Mouse (Mus musculus) midbrain, embryonic 16.5 days (tissue): ENCODE results near the gene Cog2. TPM values are rescaled to one million over a fixed set of nuclear protein-coding genes. Genes with fewer than 3 reads are reported as not detected.
A peak's percentile ranks its signal among the peaks of the same experiment; 100 is the strongest.

Source experiments
- ATAC-seq: fragments of 200-750 bp; cut with Nextera tagmentation; 2 replicates; pipeline ENCODE4 v1.8.0; 2017; ENCODE audit warnings: moderate TSS enrichment
- H3K27ac ChIP-seq: fragments of 300-500 bp; sonication (generic); 2 replicates; pipeline ENCODE4 v1.5.1; 2014; ENCODE audit warnings: mild to moderate bottlenecking, low read length, mixed read lengths
- H3K27me3 ChIP-seq: fragments of 300-500 bp; sonication (generic); 2 replicates; pipeline ENCODE4 v1.6.1; 2014; ENCODE audit warnings: low read depth, low read length, mixed read lengths; ENCODE audit not compliant: control insufficient read depth, insufficient read depth
- H3K36me3 ChIP-seq: fragments of 300-500 bp; sonication (generic); 2 replicates; pipeline ENCODE4 v1.6.1; 2014; ENCODE audit warnings: mild to moderate bottlenecking, low read length, moderate library complexity, mixed read lengths; ENCODE audit not compliant: control insufficient read depth, insufficient read depth
- H3K4me1 ChIP-seq: fragments of 300-500 bp; sonication (generic); 2 replicates; pipeline ENCODE4 v1.6.1; 2014; ENCODE audit warnings: mild to moderate bottlenecking, low read length, mixed read lengths; ENCODE audit not compliant: control insufficient read depth, insufficient read depth
- H3K4me2 ChIP-seq: fragments of 300-500 bp; sonication (generic); 2 replicates; pipeline ENCODE4 v1.6.1; 2014; ENCODE audit warnings: mild to moderate bottlenecking, low read length, mixed read lengths
- H3K4me3 ChIP-seq: fragments of 300-500 bp; sonication (generic); 2 replicates; pipeline ENCODE4 v1.5.1; 2014; ENCODE audit warnings: low read depth, mild to moderate bottlenecking, low read length, moderate library complexity, mixed read lengths
- H3K9ac ChIP-seq: fragments of 300-500 bp; sonication (generic); 2 replicates; pipeline ENCODE4 v1.6.1; 2014; ENCODE audit warnings: low read depth, low read length, mixed read lengths
- H3K9me3 ChIP-seq: fragments of 300-500 bp; sonication (generic); replicated peaks from 2 replicates; pipeline ENCODE4 v1.6.1; 2014; ENCODE audit warnings: mild to moderate bottlenecking, low read length, mixed read lengths; ENCODE audit not compliant: control insufficient read depth, poor library complexity, severe bottlenecking
- WGBS: fragments of 180-500 bp; shearing (Covaris S2); extraction: QIAGEN DNeasy Blood & Tissue Kit; methylation state at CpG from one replicate; pipeline ENCODE4 v1.1.7; 2014; 5-methylcytosine and 5-hydroxymethylcytosine counted together
- polyA plus RNA-seq: library from polyadenylated mRNA; unstranded; fragments of >200 nt; fragmentation: Nextera tagmentation; extraction: Ambion mirVana; gene quantifications from 2 replicates; pipeline ENCODE4 v1.2.1, GENCODE M21; 2015

Gene Cog2
- polyA plus RNA-seq, 1 experiment from 2014 or later: 33.0 TPM

DNA sequence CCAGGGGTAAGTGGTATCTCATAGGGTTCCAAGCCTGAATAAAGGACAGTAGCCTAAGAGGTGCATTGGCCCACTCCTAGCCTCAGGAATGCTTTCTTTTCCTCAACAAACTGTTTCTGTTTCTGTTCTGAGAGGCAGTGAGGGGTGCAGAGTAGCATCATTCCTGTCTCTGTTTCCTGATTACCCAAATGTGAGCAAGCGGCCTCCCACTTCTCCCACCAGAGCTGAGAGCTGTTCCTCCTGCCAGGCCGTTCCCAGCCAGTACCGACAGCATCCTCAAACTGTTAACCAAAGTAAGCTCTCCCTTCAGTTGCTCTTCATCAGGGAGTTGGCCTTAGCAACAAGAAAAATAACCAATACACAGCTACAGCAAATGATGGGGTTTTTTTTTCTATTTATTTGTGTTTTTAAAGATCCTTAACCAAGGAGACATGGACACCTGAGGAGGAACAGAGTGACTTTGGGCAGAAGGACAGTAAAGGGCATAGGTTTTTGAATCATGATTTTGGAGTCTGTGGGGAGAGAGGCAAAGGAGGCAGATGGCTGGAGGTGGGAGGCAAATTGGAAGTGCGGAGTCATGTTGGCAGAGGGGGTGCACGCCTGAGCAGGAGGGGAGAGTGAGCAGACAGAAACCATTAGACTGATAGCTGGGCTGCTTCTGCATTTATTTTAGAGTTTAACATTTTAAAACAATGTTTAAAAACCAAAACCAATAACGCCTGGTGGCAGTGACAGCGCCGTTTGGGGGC is 12.8 kb upstream of the Cog2 start:
- WGBS: 71% methylated on average over 8 of the region's 8 CpGs
- no peak overlapping the region for H3K9ac ChIP-seq
- H3K27ac ChIP-seq: no peak overlapping the region

GRCm38 (mm10) chr8:124508321-124508695 is 12.3 kb upstream of the Cog2 start:
- WGBS: 72% methylated on average over 6 of the region's 6 CpGs
- Histone ChIP-seq H3K27me3 (no peaks in the 10 kb centered on the region), H3K4me3 (no peak overlapping the region)

More for the DNA sequence above, 12.8 kb upstream of the Cog2 start:
- Histone ChIP-seq H3K4me1 (no peaks in the 10 kb centered on the region), H3K4me3 (no peak overlapping the region), H3K4me2 (no peak overlapping the region), H3K36me3 (no peaks in the 10 kb centered on the region), H3K9me3 (peaks cover 3% of the 10 kb centered on the region; the same call in 1 of the 2 replicates), H3K27me3 (no peaks in the 10 kb centered on the region)
- ATAC-seq: no peak

GRCm38 (mm10) chr8:124509156-124509555 is 11.4 kb upstream of the Cog2 start:
- no peak for ATAC-seq
- H3K9me3 ChIP-seq: no peaks in the 10 kb centered on the region
- no peaks in the 10 kb centered on the region for H3K27me3 ChIP-seq
- H3K4me1 ChIP-seq: no peaks in the 10 kb centered on the region
- WGBS: 77% methylated on average over 3 of the region's 3 CpGs
- no peaks in the 10 kb centered on the region for H3K36me3 ChIP-seq
- H3K4me2 ChIP-seq: no peak overlapping the region
- H3K27ac ChIP-seq: no peak overlapping the region
- no peak overlapping the region for H3K4me3 ChIP-seq
- H3K9ac ChIP-seq: no peak overlapping the region

More at GRCm38 (mm10) chr8:124508321-124508695, 12.3 kb upstream of the Cog2 start:
- Histone ChIP-seq H3K9me3 (0 out of 2 replicates have a peak, but pooled peaks cover 3% of the 10 kb centered on the region), H3K4me2 (no peak overlapping the region), H3K27ac (no peak overlapping the region), H3K4me1 (no peaks in the 10 kb centered on the region), H3K36me3 (no peaks in the 10 kb centered on the region), H3K9ac (no peak overlapping the region)
- ATAC-seq: no peak

DNA sequence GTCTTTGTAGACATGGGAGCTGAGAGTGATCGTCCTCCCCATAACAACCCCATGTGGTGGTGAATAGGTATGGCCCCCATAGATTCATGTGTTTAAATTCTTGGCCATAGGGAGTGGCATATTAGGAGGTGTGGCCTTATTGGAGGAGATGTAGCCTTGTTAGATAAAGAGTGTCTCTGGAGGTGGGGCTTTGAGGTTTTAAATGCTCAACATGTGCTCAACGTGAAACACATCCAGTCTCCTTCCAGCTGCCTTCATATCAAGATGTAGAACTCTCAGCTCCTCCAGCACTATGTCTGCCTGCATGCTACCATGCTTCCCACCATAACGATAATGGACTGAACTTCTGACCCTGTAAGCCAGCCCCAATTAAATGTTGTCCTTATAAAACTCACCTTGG is 4.5 kb upstream of the Cog2 start:
- Histone ChIP-seq H3K4me1 (no peaks in the 10 kb centered on the region), H3K27ac (no peak overlapping the region), H3K9ac (no peak overlapping the region), H3K36me3 (no peaks in the 10 kb centered on the region), H3K9me3 (no peaks in the 10 kb centered on the region), H3K27me3 (peaks cover 6% of the 10 kb centered on the region), H3K4me3 (no peak overlapping the region), H3K4me2 (no peak overlapping the region)
- WGBS: 70% methylated on average over 3 of the region's 3 CpGs
- ATAC-seq: no peak

- Histone ChIP-seq H3K9me3 (no peaks in the 10 kb centered on the region), H3K27ac (no peak overlapping the region), H3K4me2 (no peak overlapping the region), H3K9ac (no peak overlapping the region), H3K4me1 (peaks cover 3% of the 10 kb centered on the region), H3K4me3 (no peak overlapping the region), H3K36me3 (no peaks in the 10 kb centered on the region), H3K27me3 (peaks cover 6% of the 10 kb centered on the region)
- WGBS: 77% methylated on average over 6 of the region's 6 CpGs
- no peak for ATAC-seq
These were observed 4.0 kb upstream of the Cog2 start for GRCm38 (mm10) chr8:124516525-124516924.

DNA sequence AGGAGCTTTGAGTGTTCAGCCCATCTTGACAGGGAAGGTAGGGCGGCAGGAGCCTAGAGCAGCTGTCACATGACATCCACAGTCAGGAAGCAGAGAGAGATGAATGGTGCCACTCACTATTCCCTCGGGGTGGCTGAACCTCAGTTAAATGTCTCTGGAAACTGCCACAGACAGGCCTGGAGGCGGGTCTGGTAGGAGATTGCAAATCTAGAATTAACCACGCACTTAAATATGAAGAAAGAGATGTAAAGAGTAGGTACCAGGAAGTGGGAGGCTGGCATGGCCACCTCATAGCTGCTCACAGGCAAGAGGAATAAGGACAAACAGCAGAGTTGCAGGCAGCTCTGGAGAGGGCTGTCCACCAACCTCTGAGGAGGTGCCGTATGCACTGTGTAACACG is 3.4 kb upstream of the Cog2 start:
- ATAC-seq: no peak
- Histone ChIP-seq H3K9ac (no peak overlapping the region), H3K4me3 (no peak overlapping the region)

GRCm38 (mm10) chr8:124521946-124522345 is 1.4 kb downstream of the Cog2 start:
- 95% methylated on average over 6 of the region's 6 CpGs for WGBS
- no peak overlapping the region for H3K4me3 ChIP-seq
- no peak for ATAC-seq
- peak overlapping the region; percentile 89 for H3K4me2 ChIP-seq
- peaks cover 13% of the 10 kb centered on the region for H3K4me1 ChIP-seq
- no peak overlapping the region for H3K9ac ChIP-seq
- H3K9me3 ChIP-seq: no peaks in the 10 kb centered on the region
- peaks cover 11% of the 10 kb centered on the region; the same call in 1 of the 2 replicates for H3K36me3 ChIP-seq
- peaks cover 6% of the 10 kb centered on the region for H3K27me3 ChIP-seq
- H3K27ac ChIP-seq: no peak overlapping the region

More for the DNA sequence above, 3.4 kb upstream of the Cog2 start:
- Histone ChIP-seq H3K27ac (no peak overlapping the region), H3K27me3 (peaks cover 6% of the 10 kb centered on the region), H3K9me3 (no peaks in the 10 kb centered on the region), H3K4me1 (peaks cover 9% of the 10 kb centered on the region), H3K4me2 (no peak overlapping the region), H3K36me3 (no peaks in the 10 kb centered on the region)
- WGBS: 66% methylated on average over 6 of the region's 6 CpGs

DNA sequence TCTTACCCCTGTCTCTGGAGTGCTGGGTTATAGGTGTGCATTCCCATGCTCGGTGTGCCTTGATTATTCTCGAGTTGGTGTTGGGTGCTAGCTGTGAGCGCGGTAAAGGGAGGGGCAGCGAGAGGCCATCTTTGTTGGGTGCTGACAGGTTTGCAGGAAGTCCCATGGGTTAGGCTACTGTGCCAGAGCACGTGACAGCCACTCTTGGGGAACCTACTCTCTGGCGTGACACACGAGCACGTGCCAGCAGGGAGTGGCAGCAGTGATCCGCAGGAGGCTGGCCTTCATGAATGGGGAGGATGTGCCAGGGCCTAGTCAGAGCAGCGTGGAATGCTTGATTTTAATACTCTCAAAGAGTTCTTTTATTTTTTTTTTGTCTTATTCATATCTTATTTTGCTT is 5.7 kb downstream of the Cog2 start:
- no peak for ATAC-seq
- no peak overlapping the region for H3K4me2 ChIP-seq
- WGBS: 92% methylated on average over 11 of the region's 11 CpGs
- H3K27ac ChIP-seq: no peak overlapping the region
- no peaks in the 10 kb centered on the region for H3K9me3 ChIP-seq
- no peaks in the 10 kb centered on the region for H3K27me3 ChIP-seq
- H3K4me3 ChIP-seq: no peak overlapping the region
- no peak overlapping the region for H3K9ac ChIP-seq
- H3K36me3 ChIP-seq: peaks cover 36% of the 10 kb centered on the region
- peaks cover 13% of the 10 kb centered on the region for H3K4me1 ChIP-seq

GRCm38 (mm10) chr8:124530076-124530475 is 9.5 kb downstream of the Cog2 start:
- H3K4me2 ChIP-seq: no peak overlapping the region
- H3K27me3 ChIP-seq: no peaks in the 10 kb centered on the region
- no peak overlapping the region for H3K9ac ChIP-seq
- ATAC-seq: no peak
- 86% methylated on average over 14 of the region's 14 CpGs for WGBS
- H3K36me3 ChIP-seq: peaks cover 57% of the 10 kb centered on the region
- no peaks in the 10 kb centered on the region for H3K4me1 ChIP-seq
- no peak overlapping the region for H3K27ac ChIP-seq
- no peaks in the 10 kb centered on the region for H3K9me3 ChIP-seq
- H3K4me3 ChIP-seq: no peak overlapping the region
